Mouse (Mus musculus): ENCODE measurements at regions not wholly inside any gene's neighbourhood (a gene's known extent, or its start where the extent isn't known, plus 50 kb on each side); places are given as distances from the start of the nearest gene placed in this dataset.

GRCm38 (mm10) chr6:81323690-81324089 lies 599.8 kb upstream of the Gcfc2 start:
- DNase-seq (ENCODE audit: low read depth, low spot score), result no peak

- no peak for DNase-seq (ENCODE audit: low read depth, low spot score)
Measured at GRCm38 (mm10) chr6:81363969-81364529, 559.4 kb upstream of the Gcfc2 start.

GRCm38 (mm10) chr6:81388484-81388883 lies 535.0 kb upstream of the Gcfc2 start:
- DNase-seq (ENCODE audit: low read depth, low spot score), result no peak

DNA sequence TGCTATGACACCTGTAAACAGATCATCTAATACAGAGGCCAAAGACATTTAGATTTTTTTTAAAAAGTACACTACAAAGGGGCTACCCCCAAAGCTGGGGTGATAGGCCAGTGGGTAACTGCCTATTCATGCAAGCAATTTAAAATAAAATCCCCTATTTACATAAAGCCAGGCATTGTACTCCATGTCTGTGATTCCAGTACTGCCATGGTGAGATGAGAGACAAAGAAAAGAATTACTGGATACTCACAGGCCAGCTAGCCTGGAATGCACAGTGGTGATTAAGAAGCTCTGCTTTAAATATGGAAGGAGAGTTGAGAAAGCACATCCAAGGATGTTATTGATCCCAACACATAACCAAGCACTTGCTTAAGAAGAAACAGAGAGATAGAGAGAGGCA lies 520.3 kb upstream of the Gcfc2 start:
- no peak for DNase-seq (ENCODE audit: low read depth, low spot score)

GRCm38 (mm10) chr6:81413611-81414010 lies 509.9 kb upstream of the Gcfc2 start:
- peak; percentile 90 for DNase-seq (ENCODE audit: low read depth, low spot score)

- no peak for DNase-seq (ENCODE audit: low read depth, low spot score)
Measured at GRCm38 (mm10) chr6:81434745-81435144, 488.7 kb upstream of the Gcfc2 start.

- DNase-seq (ENCODE audit: low read depth, low spot score), result no peak
Measured at GRCm38 (mm10) chr6:81438951-81439722, 484.3 kb upstream of the Gcfc2 start.

GRCm38 (mm10) chr6:81441396-81441795 lies 482.1 kb upstream of the Gcfc2 start:
- DNase-seq (ENCODE audit: low read depth, low spot score), result peak; percentile 47

- no peak for DNase-seq (ENCODE audit: low read depth, low spot score)
Measured at GRCm38 (mm10) chr6:81446019-81446800, 477.3 kb upstream of the Gcfc2 start.

DNA sequence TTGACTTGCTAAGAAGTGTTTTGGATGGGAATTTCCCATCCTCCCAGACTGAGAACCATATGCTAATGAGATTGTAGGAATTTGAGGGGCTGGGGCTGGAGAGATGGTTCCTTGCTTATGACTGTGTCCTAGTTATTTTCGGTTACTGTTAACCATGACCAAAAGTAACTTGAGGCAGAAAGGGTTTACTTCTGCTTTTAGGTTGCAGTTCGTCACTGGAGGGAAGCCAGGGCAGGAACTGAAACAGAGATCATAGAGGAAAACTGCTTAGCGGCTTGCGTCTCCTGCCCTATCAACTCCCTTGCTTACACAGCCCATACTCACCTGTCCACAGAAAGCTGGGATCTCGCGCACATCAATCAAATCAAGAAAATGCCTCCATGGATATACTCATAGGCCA lies 475.8 kb upstream of the Gcfc2 start:
- DNase-seq (ENCODE audit: low read depth, low spot score), result no peak

DNA sequence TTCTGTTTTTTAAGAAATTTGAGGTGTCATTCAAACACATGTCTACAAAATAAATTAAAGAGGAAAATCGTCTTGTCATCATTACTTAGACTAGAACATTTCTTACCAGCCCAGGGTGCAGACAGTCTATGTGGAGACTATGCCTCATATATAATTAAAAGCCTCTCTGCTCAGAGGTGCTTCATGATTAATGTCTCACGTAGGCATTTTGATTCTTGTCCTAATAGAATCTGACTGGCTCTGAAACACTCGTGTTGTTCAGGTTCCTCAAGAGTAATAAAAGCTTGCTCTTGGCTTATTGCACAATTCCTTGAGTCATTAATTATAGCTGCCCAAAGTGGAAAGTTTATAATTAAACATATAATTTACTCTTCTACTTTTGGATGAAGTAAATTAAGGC lies 475.1 kb upstream of the Gcfc2 start:
- DNase-seq (ENCODE audit: low read depth, low spot score), result no peak

GRCm38 (mm10) chr6:81461095-81461494 lies 462.4 kb upstream of the Gcfc2 start:
- DNase-seq (ENCODE audit: low read depth, low spot score), result no peak

- DNase-seq (ENCODE audit: low read depth, low spot score), result no peak
Measured at GRCm38 (mm10) chr6:81464442-81464841, 459.0 kb upstream of the Gcfc2 start.

GRCm38 (mm10) chr6:81466536-81466935 lies 456.9 kb upstream of the Gcfc2 start:
- DNase-seq (ENCODE audit: low read depth, low spot score), result no peak

DNA sequence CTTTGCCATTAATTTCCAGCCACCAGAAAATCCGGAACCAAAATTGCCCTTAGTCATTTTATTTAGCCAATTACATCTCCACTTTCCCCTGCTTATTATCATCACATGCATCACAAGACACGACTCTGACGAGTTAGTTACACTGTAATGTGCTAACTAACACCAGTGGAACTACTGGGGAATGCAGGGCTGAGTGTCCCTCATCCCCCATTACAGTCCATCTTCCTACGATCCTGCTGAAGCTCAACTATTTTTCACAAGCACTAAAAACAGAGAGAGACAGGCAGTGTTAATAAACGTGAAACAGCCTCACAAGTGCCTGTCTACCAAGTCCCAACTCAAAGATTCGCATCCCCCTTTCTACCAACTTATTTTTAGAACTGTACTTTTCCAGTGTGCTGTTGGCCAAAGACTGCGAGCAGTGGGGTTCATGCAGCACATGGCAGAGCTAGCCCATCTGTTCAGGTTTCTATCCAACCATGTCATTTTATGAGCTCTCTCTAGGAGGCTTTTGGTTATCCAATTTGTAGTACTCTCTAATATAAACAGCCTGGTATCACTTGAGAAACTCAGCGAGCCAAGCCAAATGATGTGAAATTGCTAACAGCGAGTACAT lies 452.0 kb upstream of the Gcfc2 start:
- DNase-seq (ENCODE audit: low read depth, low spot score), result peak; percentile 66

DNA sequence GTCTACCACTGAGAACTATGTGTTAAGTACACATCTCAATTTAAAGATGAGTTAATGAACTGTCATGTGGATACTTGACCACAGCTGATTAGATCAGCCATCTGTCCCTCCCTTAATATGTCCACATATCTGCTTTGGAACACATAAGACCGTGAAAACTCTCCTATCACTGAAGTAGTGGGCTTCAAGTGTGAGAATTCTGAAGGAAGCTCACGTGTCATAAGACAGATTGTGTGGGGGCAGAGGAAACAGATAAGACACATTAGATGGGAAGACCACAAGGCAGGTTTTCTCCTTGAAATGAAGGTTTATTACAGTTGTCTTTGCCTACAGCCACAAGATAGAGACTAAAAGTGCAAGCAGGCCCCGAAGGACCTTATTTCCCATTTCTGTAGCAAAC lies 451.0 kb upstream of the Gcfc2 start:
- no peak for DNase-seq (ENCODE audit: low read depth, low spot score)

- no peak for DNase-seq (ENCODE audit: low read depth, low spot score)
Measured at GRCm38 (mm10) chr6:81474786-81475185, 448.7 kb upstream of the Gcfc2 start.

DNA sequence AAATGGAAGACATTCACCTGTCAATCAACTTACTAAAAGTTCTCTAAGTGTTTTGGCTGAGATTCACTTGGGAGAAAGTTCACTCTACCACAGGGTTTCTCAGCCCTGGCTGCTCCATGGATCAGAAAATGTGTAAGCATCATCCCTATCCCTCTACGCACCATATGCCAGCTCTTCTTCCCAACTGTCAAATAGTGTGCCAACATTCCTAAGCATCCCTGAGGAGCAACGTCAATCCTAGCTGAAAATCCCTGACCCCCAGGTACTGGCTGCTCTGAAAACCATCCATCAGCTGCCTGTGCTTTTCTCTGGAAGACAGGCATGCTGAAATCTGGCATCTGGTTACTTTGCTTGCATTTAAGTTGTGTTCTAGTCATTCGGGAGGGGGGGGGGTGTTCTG lies 436.5 kb upstream of the Gcfc2 start:
- no peak for DNase-seq (ENCODE audit: low read depth, low spot score)

- no peak for DNase-seq (ENCODE audit: low read depth, low spot score)
Measured at GRCm38 (mm10) chr6:81496239-81496638, 427.2 kb upstream of the Gcfc2 start.

GRCm38 (mm10) chr6:81517185-81517584 lies 406.3 kb upstream of the Gcfc2 start:
- DNase-seq (ENCODE audit: low read depth, low spot score), result peak; percentile 26

DNA sequence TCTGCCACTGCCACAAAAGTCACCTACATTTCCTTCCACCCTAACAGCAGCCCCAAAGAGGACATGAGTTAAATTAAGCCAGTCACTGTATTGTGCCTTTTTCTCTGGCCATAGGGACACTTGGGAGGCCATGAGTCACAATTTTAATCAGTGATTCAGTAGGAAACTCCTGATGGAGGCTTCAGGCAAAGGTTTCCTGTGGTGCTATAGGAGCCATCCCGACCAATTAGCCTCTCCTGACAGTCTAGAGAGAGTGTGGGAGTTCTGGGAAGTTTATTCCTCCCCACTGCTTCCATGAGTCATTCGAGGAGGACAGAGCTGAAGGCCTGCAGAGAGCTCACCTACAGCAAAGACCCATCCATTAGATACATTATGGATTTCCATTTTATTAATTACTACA lies 361.2 kb upstream of the Gcfc2 start:
- DNase-seq (ENCODE audit: low read depth, low spot score), result no peak

DNA sequence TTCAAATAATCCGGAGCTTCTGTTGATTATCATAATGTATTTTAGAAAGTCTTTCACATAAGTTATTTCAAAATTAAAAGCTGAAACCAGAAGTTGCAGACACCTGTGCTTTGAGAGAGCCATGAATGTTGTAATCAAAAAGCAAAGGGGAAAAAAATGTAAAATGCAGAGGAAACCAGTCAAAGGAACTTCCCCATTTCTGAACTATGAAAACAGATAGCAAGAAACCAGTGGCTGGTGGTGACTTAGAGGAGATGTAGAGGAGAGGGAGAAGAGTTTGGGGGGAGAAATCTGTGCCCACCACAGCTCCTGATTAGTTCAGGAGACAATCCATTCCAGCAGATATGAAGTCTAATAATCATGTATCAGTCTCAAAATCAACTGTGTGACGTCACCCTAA lies 360.3 kb upstream of the Gcfc2 start:
- no peak for DNase-seq (ENCODE audit: low read depth, low spot score)

All from telencephalon, adult 2 months (tissue).